Mouse (Mus musculus) heart, postnatal 10 days (tissue): ENCODE results near the gene Mapkap1. TPM values are rescaled to one million over a fixed set of nuclear protein-coding genes. Genes with fewer than 3 reads are reported as not detected.

Experiments used
- DNase-seq, 2 experiments: peaks; one replicate each; pipeline ENCODE4 v3.0.0; 2021
- intact Hi-C: fragments of 180-260 bp; cut with DNase I; formaldehyde crosslinking; loops from one replicate; pipeline ENCODE4 v1.15.1; 2025
- total RNA-seq, 2 experiments: library from RNA; stranded (reverse); gene quantifications; 2 replicates each; pipeline ENCODE4 v1.2.3; 2021

The Mapkap1 gene
- total RNA-seq, 2 experiments from 2014 or later: 70.8 to 76.9 TPM

DNA sequence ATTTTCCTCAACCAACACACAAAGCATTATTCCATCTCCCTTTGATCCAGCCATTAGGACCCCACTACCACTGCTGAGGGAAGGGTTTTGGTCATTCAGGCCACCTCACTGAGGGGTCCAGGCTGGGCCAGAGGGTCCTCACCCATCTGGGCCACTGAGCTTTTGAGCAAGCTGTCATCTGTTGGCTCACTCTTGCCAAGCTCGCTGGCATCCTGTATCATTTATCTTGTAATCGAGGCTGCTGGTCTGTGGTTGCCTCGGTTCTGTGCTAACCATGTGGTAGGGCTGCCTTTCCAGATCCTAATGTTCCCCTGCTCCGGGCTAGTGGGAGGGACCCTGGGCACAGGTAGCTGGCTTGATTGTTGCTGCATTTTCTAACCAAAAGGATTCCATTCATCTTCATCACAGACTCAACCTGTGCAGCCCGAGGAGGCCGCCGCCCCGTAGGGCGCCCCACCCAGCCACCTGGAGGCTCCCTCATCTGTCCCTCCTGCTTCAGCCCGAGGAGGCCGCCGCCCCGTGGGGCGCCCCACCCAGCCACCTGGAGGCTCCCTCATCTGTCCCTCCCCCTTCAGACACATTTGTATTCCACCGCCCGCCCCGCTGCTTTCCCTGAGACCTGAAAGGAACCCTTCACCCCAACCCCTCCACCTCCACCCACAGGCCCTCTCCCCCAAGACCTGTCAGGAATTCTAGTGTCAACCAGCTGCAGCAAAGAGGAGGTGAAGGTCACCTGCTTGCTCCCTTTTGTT lies 262.0 kb downstream of the Mapkap1 start:
- DNase-seq: no peak
- intact Hi-C loops: no loop called here

DNA sequence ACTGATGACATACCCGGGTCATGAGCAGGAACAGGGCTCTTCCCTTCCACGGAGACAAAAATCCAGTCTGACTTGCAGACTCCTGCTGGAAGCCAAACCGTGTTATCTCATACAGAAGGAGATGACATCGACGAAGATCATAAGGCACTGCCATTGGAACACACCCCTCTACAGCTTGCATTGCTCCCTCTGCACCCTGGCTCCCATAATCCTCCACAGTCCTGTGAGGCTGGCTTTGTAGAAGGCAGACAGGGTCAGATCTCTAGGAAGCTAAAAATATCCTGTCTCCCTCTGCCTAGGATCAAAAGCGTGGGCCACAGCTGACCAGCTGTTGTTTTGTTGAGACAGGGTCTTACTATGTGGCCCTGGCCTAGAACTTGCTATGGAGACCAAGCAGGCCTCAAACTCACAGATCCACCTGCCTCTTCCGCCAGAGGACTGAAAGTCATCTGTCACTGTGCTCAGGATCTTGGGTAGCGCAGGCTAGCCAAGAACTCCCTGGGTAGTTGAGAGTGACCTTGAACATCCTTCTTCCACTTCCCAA lies 262.7 kb downstream of the Mapkap1 start:
- intact Hi-C loops: no loop called here
- peak; percentile 31 to 42 for DNase-seq

DNA sequence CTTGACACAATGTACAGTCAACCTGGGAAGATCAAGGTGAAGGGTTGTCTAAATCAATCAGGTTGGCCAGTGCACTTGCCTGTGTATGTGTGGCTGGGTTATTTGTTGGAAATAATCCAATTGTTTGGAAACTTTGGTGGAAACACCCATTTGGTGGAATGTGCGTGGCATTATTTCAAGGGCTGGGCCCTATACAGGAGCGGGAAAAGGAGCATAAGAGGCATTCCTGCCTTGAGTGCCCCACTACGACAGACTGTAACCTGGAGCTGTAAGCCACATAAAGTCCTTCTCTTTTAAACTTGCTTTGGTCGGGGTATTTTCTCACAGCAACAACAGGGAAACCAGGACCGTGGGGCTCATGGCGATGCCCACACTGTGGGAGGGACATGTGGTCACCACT lies 263.9 kb downstream of the Mapkap1 start:
- intact Hi-C loops: loop anchor here (5.0 to 10.0 kb wide), 2 partner anchors 302 to 444 kb away; no protein-coding TSS in a partner anchor
- no peak for DNase-seq

DNA sequence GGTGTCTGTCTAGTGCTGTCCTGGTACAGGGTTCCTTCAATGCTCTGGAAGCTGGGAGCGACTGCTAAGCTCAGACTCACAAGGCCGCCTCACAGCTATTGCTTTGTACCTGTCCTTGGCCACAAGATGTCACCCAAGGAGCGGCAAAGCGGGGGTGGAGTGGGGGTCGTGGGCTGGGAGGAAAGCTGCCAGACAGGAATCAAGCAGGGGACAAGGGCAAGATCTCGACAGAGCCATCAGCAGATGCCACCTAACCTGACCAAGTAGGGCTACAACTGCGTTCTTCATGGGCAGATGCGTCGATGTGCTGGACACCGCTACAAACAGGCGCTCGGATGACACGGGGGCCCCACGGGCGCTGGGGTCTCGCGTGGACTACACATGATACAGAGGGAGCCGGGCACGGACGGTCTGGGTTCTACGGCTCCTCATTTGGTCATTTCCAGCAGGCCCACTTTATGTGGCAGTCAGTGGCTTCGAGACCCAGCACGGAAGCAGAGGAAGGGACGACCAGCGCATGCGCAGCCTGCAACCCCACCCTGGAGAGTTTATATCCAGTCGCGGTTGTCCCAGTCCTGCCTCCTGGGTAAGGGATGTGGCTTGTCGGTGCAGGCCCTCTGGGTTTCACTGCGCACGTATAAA lies 264.9 kb downstream of the Mapkap1 start:
- intact Hi-C loops: loop anchor here (5.0 to 10.0 kb wide), 2 partner anchors 301 to 443 kb away; no protein-coding TSS in a partner anchor

DNA sequence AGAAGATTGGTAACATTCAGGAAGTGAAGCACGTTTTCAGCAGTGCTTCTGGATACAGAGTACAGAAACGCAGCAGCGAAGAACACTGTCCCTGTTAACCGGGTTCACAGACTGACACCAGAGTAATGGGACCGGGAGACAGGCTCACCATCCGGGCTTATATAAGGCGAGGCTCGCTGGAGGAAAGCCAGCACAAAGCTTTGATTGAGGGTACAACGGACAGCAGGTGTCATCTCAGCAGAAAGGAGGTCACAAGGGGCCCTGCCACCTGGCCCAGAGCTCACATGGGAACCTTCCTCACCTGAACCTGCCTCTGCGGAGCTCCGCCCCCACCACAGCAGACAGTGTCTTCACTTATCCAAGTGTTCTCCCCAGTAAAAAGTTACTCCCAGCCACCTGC lies 267.3 kb downstream of the Mapkap1 start:
- no peak for DNase-seq
- intact Hi-C loops: loop anchor here (5.0 to 10.0 kb wide), 2 partner anchors 298 to 441 kb away; no protein-coding TSS in a partner anchor

More for the DNA sequence above, 264.9 kb downstream of the Mapkap1 start:
- peak; percentile 48 to 60 for DNase-seq

Other genes starting within 250 kb of the Mapkap1 start
- 10 to 100 TPM; 16.2 to 17.2 TPM for gene Pbx3, start 33.6 kb upstream of the Mapkap1 start, total RNA-seq